Mouse (Mus musculus): ENCODE data around the gene Mmp20. TPM values are rescaled to one million over a fixed set of nuclear protein-coding genes. Genes with fewer than 3 reads are reported as not detected.

Gene Mmp20
- polyA plus RNA-seq, 1 experiment from 2014 or later, result not detected

DNA sequence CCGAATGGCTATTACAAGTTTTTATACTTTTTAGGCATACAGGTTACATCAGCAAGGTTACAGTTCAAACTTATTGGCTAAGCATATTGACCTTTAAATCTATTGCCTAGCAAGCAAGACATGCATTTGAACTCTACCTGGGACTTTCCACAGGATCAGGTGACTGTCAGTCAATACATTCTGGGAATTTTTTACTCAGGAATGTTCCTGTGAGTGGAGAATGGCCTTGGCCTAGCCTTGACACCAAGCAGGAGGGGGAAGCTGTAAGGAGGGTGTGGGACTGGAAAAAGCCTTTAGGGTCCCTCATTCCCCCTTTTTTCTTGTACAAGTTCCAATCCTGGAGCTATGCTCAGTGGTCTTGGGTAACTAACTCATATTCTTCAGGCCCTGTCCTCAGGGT, 33.3 kb downstream of the Mmp20 start:
- H3K9ac ChIP-seq (ENCODE audit: low read length), result no peak overlapping the region
- no peaks in the 10 kb centered on the region for H3K9me3 ChIP-seq (ENCODE audit: control insufficient read depth, low read length)
- H3K4me1 ChIP-seq (ENCODE audit: control insufficient read depth in 2 of 2, insufficient read depth in 2 of 2, low read length in 2 of 2), result no peaks in the 10 kb centered on the region
- H3K36me3 ChIP-seq (ENCODE audit: control insufficient read depth, insufficient read depth, low read length), result no peaks in the 10 kb centered on the region
- WGBS, result 91% methylated on average over 1 of the region's 1 CpGs
- no peak for ATAC-seq (ENCODE audit: insufficient number of reproducible peaks, insufficient read depth, low FRiP score, low read depth)
- H3K27ac ChIP-seq (replicated peaks in 1 of 2; ENCODE audit: control insufficient read depth in 1 of 2, insufficient read depth in 1 of 2, low read depth in 2 of 2, low read length in 2 of 2), result no peak overlapping the region
- no peaks in the 10 kb centered on the region for H3K27me3 ChIP-seq (ENCODE audit: control insufficient read depth, insufficient read depth, low read length)
- no peak overlapping the region for H3K4me3 ChIP-seq (ENCODE audit: control insufficient read depth in 1 of 2, insufficient read depth in 1 of 2, low read depth in 1 of 2, low read length in 2 of 2)
- no peak overlapping the region for H3K4me2 ChIP-seq (ENCODE audit: low read length)

DNA sequence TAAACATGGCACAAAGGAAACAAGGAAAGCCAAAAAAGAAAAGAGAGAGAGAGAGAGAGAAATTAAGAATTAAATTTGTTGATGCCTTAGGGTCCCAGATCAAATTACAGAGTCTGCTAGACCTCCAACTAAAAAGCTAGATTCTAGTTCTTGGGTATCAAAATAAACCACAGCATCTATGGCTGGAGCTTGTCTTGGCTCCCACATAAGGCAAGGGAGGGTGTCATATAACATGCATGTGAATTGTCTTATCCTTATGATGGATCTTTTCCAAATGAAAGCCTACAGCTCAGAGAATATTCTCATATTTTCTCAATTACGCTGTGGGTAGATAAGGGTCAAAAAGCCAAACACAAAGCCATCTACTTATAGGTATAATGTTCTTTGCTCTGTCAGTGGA, 41.6 kb downstream of the Mmp20 start:
- ATAC-seq (ENCODE audit: insufficient number of reproducible peaks, insufficient read depth, low FRiP score, low read depth), result no peak
- no peaks in the 10 kb centered on the region for H3K9me3 ChIP-seq (ENCODE audit: control insufficient read depth, low read length)
- H3K4me1 ChIP-seq (ENCODE audit: control insufficient read depth in 2 of 2, insufficient read depth in 2 of 2, low read length in 2 of 2), result no peaks in the 10 kb centered on the region
- H3K4me2 ChIP-seq (ENCODE audit: low read length), result no peak overlapping the region
- WGBS, result 83% methylated on average over 1 of the region's 1 CpGs
- no peak overlapping the region for H3K27ac ChIP-seq (replicated peaks in 1 of 2; ENCODE audit: control insufficient read depth in 1 of 2, insufficient read depth in 1 of 2, low read depth in 2 of 2, low read length in 2 of 2)
- no peak overlapping the region for H3K9ac ChIP-seq (ENCODE audit: low read length)
- no peaks in the 10 kb centered on the region for H3K27me3 ChIP-seq (ENCODE audit: control insufficient read depth, insufficient read depth, low read length)
- no peak overlapping the region for H3K4me3 ChIP-seq (ENCODE audit: control insufficient read depth in 1 of 2, insufficient read depth in 1 of 2, low read depth in 1 of 2, low read length in 2 of 2)
- no peaks in the 10 kb centered on the region for H3K36me3 ChIP-seq (ENCODE audit: control insufficient read depth, insufficient read depth, low read length)

DNA sequence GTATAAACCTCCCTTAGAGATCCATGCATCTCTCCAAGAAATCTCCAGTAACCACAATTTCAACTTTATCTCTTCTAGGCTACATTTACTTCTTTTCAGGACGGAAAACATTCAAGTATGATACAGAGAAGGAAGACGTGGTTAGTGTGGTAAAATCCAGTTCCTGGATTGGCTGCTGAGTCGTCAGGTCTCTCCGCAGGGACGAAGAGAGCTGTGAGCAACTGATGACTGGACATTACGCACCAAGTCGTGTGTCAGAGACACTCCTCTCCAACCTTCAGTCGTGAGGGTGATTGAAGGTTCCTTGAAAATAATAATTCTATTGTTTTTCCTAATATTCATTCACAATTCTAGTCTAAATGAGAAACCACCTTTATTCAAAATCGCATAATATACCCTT, 45.0 kb downstream of the Mmp20 start:
- ATAC-seq (ENCODE audit: insufficient number of reproducible peaks, insufficient read depth, low FRiP score, low read depth), result no peak
- H3K4me2 ChIP-seq (ENCODE audit: low read length), result no peak overlapping the region
- no peaks in the 10 kb centered on the region for H3K36me3 ChIP-seq (ENCODE audit: control insufficient read depth, insufficient read depth, low read length)
- no peak overlapping the region for H3K27ac ChIP-seq (replicated peaks in 1 of 2; ENCODE audit: control insufficient read depth in 1 of 2, insufficient read depth in 1 of 2, low read depth in 2 of 2, low read length in 2 of 2)
- no peaks in the 10 kb centered on the region for H3K4me1 ChIP-seq (ENCODE audit: control insufficient read depth in 2 of 2, insufficient read depth in 2 of 2, low read length in 2 of 2)
- WGBS, result 67% methylated on average over 9 of the region's 9 CpGs
- no peak overlapping the region for H3K9ac ChIP-seq (ENCODE audit: low read length)
- H3K4me3 ChIP-seq (ENCODE audit: control insufficient read depth in 1 of 2, insufficient read depth in 1 of 2, low read depth in 1 of 2, low read length in 2 of 2), result no peak overlapping the region
- no peaks in the 10 kb centered on the region for H3K27me3 ChIP-seq (ENCODE audit: control insufficient read depth, insufficient read depth, low read length)
- no peaks in the 10 kb centered on the region for H3K9me3 ChIP-seq (ENCODE audit: control insufficient read depth, low read length)

DNA sequence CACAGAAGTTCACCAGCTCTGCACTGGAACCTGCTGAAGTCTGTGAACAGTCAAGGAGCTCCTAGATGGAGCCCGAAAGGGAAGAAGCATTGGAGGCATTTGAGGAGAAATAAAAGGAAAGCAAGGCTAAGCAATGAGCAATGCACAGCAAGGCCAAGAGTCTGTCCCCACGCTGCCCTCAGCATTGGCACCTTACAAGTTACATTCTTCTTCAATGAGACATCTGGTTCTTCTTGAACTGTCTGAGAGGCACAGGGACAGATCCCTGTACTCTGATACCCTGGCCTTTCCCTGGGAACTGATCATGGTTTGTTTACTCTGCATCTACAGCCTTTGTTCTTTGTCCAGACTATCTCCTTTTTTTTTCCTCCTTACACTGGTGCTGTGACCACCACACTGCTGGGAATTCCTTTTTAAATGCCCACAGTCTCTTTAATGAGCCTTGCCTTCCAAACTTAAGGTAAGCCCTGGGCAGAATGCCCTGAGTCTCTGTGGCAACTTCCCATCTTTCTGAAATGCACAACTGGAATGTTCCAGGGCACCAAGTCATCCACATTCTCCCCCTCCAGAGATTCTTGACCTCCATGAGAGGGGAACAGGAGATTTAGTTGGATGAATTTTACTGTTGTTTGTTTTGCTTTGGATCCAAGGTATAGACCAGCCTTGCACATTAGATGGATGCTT, 50.3 kb downstream of the Mmp20 start:
- ATAC-seq (ENCODE audit: insufficient number of reproducible peaks, insufficient read depth, low FRiP score, low read depth), result no peak
- H3K4me3 ChIP-seq (ENCODE audit: control insufficient read depth in 1 of 2, insufficient read depth in 1 of 2, low read depth in 1 of 2, low read length in 2 of 2), result no peak overlapping the region
- H3K27ac ChIP-seq (replicated peaks in 1 of 2; ENCODE audit: control insufficient read depth in 1 of 2, insufficient read depth in 1 of 2, low read depth in 2 of 2, low read length in 2 of 2), result no peak overlapping the region
- no peak overlapping the region for H3K9ac ChIP-seq (ENCODE audit: low read length)
- no peak overlapping the region for H3K4me2 ChIP-seq (ENCODE audit: low read length)
- H3K36me3 ChIP-seq (ENCODE audit: control insufficient read depth, insufficient read depth, low read length), result no peaks in the 10 kb centered on the region
- no peaks in the 10 kb centered on the region for H3K27me3 ChIP-seq (ENCODE audit: control insufficient read depth, insufficient read depth, low read length)
- WGBS, result 69% methylated on average over 2 of the region's 2 CpGs
- no peaks in the 10 kb centered on the region for H3K4me1 ChIP-seq (ENCODE audit: control insufficient read depth in 2 of 2, insufficient read depth in 2 of 2, low read length in 2 of 2)
- no peaks in the 10 kb centered on the region for H3K9me3 ChIP-seq (ENCODE audit: control insufficient read depth, low read length)

DNA sequence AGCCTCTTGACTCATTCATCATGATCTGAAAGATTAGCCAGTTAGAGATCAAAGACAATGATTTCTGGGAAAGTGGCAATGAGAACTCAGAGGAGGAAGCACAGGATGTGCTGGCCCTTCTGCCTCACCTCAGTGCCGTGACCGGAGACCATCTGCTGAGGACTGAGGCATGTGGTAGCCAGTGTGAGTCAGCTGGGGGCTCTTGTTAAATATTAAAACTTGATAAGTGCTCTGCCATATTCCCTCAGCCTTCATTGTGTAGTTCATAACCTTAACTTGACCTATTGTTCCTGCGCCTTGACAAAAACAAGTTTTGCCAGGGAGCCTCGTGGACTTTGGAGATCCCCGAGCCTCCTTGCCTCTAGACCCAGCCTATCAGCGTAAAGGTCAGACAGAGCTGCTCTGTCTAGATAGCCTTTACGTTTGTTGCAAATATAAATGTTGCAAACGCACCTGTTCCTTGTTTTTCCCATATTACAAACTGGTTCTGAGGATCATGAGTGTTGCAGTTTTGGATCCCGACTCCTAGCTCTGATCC, 54.1 kb downstream of the Mmp20 start:
- H3K27ac ChIP-seq (replicated peaks in 1 of 2; ENCODE audit: control insufficient read depth in 1 of 2, insufficient read depth in 1 of 2, low read depth in 2 of 2, low read length in 2 of 2), result no peak overlapping the region
- 82% methylated on average over 9 of the region's 9 CpGs for WGBS
- ATAC-seq (ENCODE audit: insufficient number of reproducible peaks, insufficient read depth, low FRiP score, low read depth), result no peak

DNA sequence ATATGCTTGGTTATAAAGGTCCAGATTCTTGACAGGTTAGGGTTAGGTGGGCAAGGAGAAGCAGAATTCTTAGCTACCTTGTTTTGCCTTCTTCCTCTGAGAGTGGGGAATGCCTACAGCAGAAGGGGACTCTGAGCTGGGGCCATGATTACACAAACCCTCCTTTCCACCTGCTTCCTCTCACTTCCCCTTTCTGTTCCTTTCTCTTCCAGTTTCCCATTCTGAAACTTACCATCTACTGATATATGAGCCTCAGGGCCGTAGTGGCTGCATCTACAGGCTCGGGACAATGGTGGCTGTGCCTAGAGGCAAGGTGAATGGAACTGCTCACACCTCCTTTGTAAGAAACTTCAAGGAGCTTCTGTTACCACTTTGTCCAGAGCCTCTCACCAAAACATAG, 58.0 kb downstream of the Mmp20 start:
- no peak overlapping the region for H3K4me2 ChIP-seq (ENCODE audit: low read length)
- H3K4me3 ChIP-seq (ENCODE audit: control insufficient read depth in 1 of 2, insufficient read depth in 1 of 2, low read depth in 1 of 2, low read length in 2 of 2), result no peak overlapping the region
- no peaks in the 10 kb centered on the region for H3K36me3 ChIP-seq (ENCODE audit: control insufficient read depth, insufficient read depth, low read length)
- no peaks in the 10 kb centered on the region for H3K9me3 ChIP-seq (ENCODE audit: control insufficient read depth, low read length)
- no peaks in the 10 kb centered on the region for H3K27me3 ChIP-seq (ENCODE audit: control insufficient read depth, insufficient read depth, low read length)
- 52% methylated on average over 2 of the region's 2 CpGs for WGBS
- H3K4me1 ChIP-seq (ENCODE audit: control insufficient read depth in 2 of 2, insufficient read depth in 2 of 2, low read length in 2 of 2), result no peaks in the 10 kb centered on the region
- no peak overlapping the region for H3K27ac ChIP-seq (replicated peaks in 1 of 2; ENCODE audit: control insufficient read depth in 1 of 2, insufficient read depth in 1 of 2, low read depth in 2 of 2, low read length in 2 of 2)
- no peak for ATAC-seq (ENCODE audit: insufficient number of reproducible peaks, insufficient read depth, low FRiP score, low read depth)
- no peak overlapping the region for H3K9ac ChIP-seq (ENCODE audit: low read length)

More for the DNA sequence above, 54.1 kb downstream of the Mmp20 start:
- Histone ChIP-seq H3K4me1 (ENCODE audit: control insufficient read depth in 2 of 2, insufficient read depth in 2 of 2, low read length in 2 of 2) (no peaks in the 10 kb centered on the region), H3K4me3 (ENCODE audit: control insufficient read depth in 1 of 2, insufficient read depth in 1 of 2, low read depth in 1 of 2, low read length in 2 of 2) (no peak overlapping the region), H3K9ac (ENCODE audit: low read length) (no peak overlapping the region), H3K36me3 (ENCODE audit: control insufficient read depth, insufficient read depth, low read length) (no peaks in the 10 kb centered on the region), H3K4me2 (ENCODE audit: low read length) (no peak overlapping the region), H3K9me3 (ENCODE audit: control insufficient read depth, low read length) (no peaks in the 10 kb centered on the region), H3K27me3 (ENCODE audit: control insufficient read depth, insufficient read depth, low read length) (no peaks in the 10 kb centered on the region)

DNA sequence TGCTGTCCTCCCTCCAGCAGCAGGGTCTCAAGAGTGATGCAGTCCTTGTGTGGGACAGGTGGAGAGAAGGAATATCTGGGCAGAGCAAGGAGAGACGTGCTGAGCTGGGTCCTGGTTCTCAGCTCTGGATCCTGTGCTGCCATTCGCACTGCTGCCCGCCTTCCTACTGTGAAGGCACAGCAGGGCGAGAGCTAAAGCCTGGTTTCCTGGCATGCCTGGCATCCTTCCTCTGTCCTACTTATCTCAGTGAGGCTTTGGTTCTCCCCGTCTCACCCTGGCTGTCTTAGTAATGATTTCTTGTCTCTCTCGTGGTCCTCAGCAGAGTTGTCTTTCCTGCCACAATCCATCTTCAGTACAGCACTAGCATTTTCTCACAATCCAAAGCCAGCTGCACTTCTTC, 61.8 kb downstream of the Mmp20 start:
- Histone ChIP-seq H3K9ac (ENCODE audit: low read length) (no peak overlapping the region), H3K9me3 (ENCODE audit: control insufficient read depth, low read length) (no peaks in the 10 kb centered on the region), H3K4me3 (ENCODE audit: control insufficient read depth in 1 of 2, insufficient read depth in 1 of 2, low read depth in 1 of 2, low read length in 2 of 2) (no peak overlapping the region), H3K4me2 (ENCODE audit: low read length) (no peak overlapping the region), H3K27me3 (ENCODE audit: control insufficient read depth, insufficient read depth, low read length) (no peaks in the 10 kb centered on the region), H3K36me3 (ENCODE audit: control insufficient read depth, insufficient read depth, low read length) (no peaks in the 10 kb centered on the region), H3K27ac (replicated peaks in 1 of 2; ENCODE audit: control insufficient read depth in 1 of 2, insufficient read depth in 1 of 2, low read depth in 2 of 2, low read length in 2 of 2) (no peak overlapping the region), H3K4me1 (ENCODE audit: control insufficient read depth in 2 of 2, insufficient read depth in 2 of 2, low read length in 2 of 2) (no peaks in the 10 kb centered on the region)
- no peak for ATAC-seq (ENCODE audit: insufficient number of reproducible peaks, insufficient read depth, low FRiP score, low read depth)
- 41% methylated on average over 6 of the region's 6 CpGs for WGBS

DNA sequence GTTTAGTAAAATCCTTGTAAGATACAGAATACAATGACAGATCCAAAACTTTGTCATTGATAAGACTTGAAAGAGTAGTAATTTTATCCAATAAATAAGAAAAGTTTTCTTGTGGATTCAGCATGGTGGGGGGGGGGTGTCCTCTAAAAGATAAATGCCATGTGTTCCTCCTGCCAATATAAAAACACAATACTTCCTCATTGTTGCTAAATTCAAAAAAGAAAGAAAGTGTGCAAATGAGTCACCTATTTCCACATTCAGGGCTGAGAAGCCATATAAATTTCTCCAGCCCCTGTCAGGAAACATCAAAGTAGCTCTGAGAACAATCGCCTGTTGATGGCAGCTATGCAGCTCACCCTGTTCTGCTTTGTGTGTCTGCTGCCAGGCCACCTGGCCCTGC, 63.8 kb downstream of the Mmp20 start, which contains the start of gene Mmp7:
Mmp7 (plus strand) TSS at position 301 of the 400 bp plus-strand sequence.
- no peaks in the 10 kb centered on the region for H3K36me3 ChIP-seq (ENCODE audit: control insufficient read depth, insufficient read depth, low read length)
- no peak within 1 kb of the TSS for H3K4me2 ChIP-seq (ENCODE audit: low read length)

More for the DNA sequence above, 63.8 kb downstream of the Mmp20 start, which contains the start of gene Mmp7:
- Histone ChIP-seq H3K27ac (replicated peaks in 1 of 2; ENCODE audit: control insufficient read depth in 1 of 2, insufficient read depth in 1 of 2, low read depth in 2 of 2, low read length in 2 of 2) (no peak within 1 kb of the TSS), H3K4me3 (ENCODE audit: control insufficient read depth in 1 of 2, insufficient read depth in 1 of 2, low read depth in 1 of 2, low read length in 2 of 2) (no peak within 1 kb of the TSS), H3K9ac (ENCODE audit: low read length) (no peak within 1 kb of the TSS), H3K4me1 (ENCODE audit: control insufficient read depth in 2 of 2, insufficient read depth in 2 of 2, low read length in 2 of 2) (no peaks in the 10 kb centered on the region), H3K27me3 (ENCODE audit: control insufficient read depth, insufficient read depth, low read length) (no peaks in the 10 kb centered on the region), H3K9me3 (ENCODE audit: control insufficient read depth, low read length) (no peaks in the 10 kb centered on the region)
- no peak for ATAC-seq (ENCODE audit: insufficient number of reproducible peaks, insufficient read depth, low FRiP score, low read depth)
- 61% methylated on average over 1 of the region's 1 CpGs for WGBS
